Mouse (Mus musculus) G1E (cell line): ENCODE measurements at regions not wholly inside any gene's neighbourhood (a gene's known extent, or its start where the extent isn't known, plus 50 kb on each side); places are given as distances from the start of the nearest gene placed in this dataset.

Experiments used
- CTCF ChIP-seq: IDR thresholded peaks from 2 replicates; pipeline ENCODE4 v1.5.1; 2012; ENCODE audit warnings: low read depth, low read length, inconsistent platforms, mixed read lengths
- GATA2 ChIP-seq: IDR thresholded peaks from 2 replicates; pipeline ENCODE4 v1.6.1; 2012; ENCODE audit warnings: low read depth, low read length, inconsistent platforms, borderline replicate concordance
- POLR2AphosphoS5 ChIP-seq: IDR thresholded peaks from 2 replicates; pipeline ENCODE4 v1.6.1; 2012; ENCODE audit warnings: low read depth, low read length, inconsistent platforms; ENCODE audit not compliant: insufficient replicate concordance

DNA sequence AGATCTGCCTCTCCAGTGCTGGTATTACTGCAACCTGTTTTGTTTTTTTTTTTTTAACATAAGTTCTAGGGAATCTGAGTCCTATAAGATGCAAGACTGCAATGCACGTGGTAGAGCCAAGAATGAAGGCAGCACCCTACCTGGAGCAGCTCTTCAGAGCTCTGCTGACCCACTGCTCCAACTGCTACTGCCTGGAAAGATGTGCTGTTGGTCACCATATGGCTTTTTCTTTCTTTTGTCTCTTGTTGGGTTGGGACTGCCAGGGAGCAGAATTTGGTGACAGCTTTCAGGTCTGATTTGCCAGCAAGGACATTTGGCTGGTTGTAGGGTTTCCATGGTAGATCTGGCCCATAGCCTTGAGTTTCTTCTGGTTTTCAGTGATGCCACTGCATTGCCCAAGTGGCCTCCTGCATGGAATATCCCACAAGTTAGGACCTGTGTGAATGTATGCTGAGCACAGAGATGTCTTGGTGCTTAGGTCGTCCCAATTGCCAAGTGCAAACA lies 123.9 kb upstream of the Irf2bp2 start:
- TF ChIP-seq CTCF (no peak), GATA2 (no peak), POLR2AphosphoS5 (no peak)
